Mouse (Mus musculus) thymus, adult 2 months (tissue): Measurements from ENCODE around the gene Lamb3. TPM values are rescaled to one million over a fixed set of nuclear protein-coding genes. Genes with fewer than 3 reads are reported as not detected.
A peak's percentile ranks its signal among the peaks of the same experiment; 100 is the strongest.

Source experiments
- DNase-seq: peaks from one replicate; pipeline ENCODE4 v3.0.0; 2021
- H3K27ac ChIP-seq: fragments of 200-500 bp; 2 replicates; pipeline ENCODE4 v1.5.1; 2012; ENCODE audit warnings: low read length, control low read depth; ENCODE audit not compliant: control insufficient read depth, insufficient read depth
- H3K27me3 ChIP-seq: fragments of 200-500 bp; 2 replicates; pipeline ENCODE4 v1.6.1; 2012; ENCODE audit warnings: mild to moderate bottlenecking, low read length, moderate library complexity, mixed read lengths; ENCODE audit not compliant: control insufficient read depth, insufficient read depth
- H3K36me3 ChIP-seq: fragments of 200-500 bp; 2 replicates; pipeline ENCODE4 v1.6.1; 2012; ENCODE audit warnings: mild to moderate bottlenecking, low read length, moderate library complexity; ENCODE audit not compliant: control insufficient read depth, insufficient read depth
- H3K4me1 ChIP-seq: fragments of 200-500 bp; replicated peaks from 2 replicates; pipeline ENCODE4 v1.6.1; 2012; ENCODE audit warnings: low read length; ENCODE audit not compliant: control insufficient read depth, insufficient read depth
- H3K4me3 ChIP-seq: fragments of 200-500 bp; 2 replicates; pipeline ENCODE4 v1.5.1; 2012; ENCODE audit warnings: mild to moderate bottlenecking, low read length, control low read depth, moderate library complexity; ENCODE audit not compliant: control insufficient read depth, insufficient read depth
- CTCF ChIP-seq: fragments of 200-500 bp; IDR thresholded peaks from 2 replicates; pipeline ENCODE4 v1.5.1; 2012; ENCODE audit warnings: mild to moderate bottlenecking, control low read depth, low read length, moderate library complexity, borderline replicate concordance; ENCODE audit not compliant: control insufficient read depth, poor library complexity, insufficient read depth; ENCODE audit errors: extremely low read depth
- POLR2A ChIP-seq: fragments of 200-500 bp; IDR thresholded peaks from 2 replicates; pipeline ENCODE4 v1.6.1; 2012; ENCODE audit warnings: mild to moderate bottlenecking, low read length, control low read depth, moderate library complexity; ENCODE audit not compliant: control insufficient read depth, poor library complexity, insufficient read depth; ENCODE audit errors: extremely low read depth
- WGBS: fragments of 180-500 bp; shearing (Covaris S2); methylation state at CpG from one replicate; pipeline ENCODE4 v1.1.7; 2018; 5-methylcytosine and 5-hydroxymethylcytosine counted together
- polyA plus RNA-seq: library from polyadenylated mRNA; depleted of rRNA; stranded (reverse); fragments of >200 nt; gene quantifications from 2 replicates; pipeline ENCODE4 v1.2.3, GENCODE M21; 2012

Lamb3 gene
- polyA plus RNA-seq, 1 experiment: 27.8 TPM

DNA sequence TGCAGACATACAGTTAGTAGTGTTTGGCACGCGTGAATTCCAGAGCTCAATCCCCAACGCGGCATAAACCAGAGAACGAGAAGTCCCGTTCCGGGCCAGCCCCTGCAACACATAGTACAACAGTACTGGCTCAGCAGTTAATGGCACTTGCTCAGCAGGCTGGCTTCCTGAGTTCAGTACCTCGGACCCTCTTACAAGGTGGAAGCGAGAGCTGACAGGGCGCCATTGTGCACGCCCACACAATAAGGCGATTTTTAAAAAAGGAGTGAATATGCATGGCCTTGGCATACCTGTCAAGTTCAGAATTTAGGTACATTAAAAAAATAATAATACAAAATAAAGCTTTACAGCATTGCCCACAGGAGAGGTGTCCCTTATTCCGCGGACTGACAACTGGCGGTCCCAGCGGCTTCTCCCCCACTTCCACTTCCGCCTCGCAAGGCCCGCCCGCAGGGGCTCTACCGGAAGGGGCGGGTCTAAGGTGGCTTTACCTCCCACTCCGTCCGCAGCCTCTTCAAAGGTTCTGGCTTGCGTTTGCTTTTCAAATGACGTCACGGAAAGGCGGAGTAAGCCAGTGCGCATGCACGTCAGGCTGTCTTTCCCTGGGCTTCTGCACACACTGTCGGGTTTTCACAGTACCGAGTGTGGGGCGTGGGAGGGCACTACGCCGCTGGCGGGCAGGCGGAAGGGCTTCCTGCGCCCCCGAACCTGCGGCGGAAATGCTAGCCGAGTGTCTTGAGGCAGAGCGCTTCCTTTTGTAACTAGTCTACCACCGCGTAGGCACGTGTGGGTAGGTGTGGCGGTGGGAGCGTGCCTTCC, 34.3 kb upstream of the Lamb3 start:
- peak overlapping the region; percentile 90 for H3K4me3 ChIP-seq
- WGBS: under 1% methylated on average over 48 of the region's 48 CpGs
- peak; percentile 96 for TF ChIP-seq POLR2A
- TF ChIP-seq CTCF: 0 out of 2 replicates have a peak, but pooled peaks have one; percentile 49
- H3K36me3 ChIP-seq: peaks cover 2% of the 10 kb centered on the region; the same call in 1 of the 2 replicates
- H3K4me1 ChIP-seq: peaks cover 26% of the 10 kb centered on the region
- peak overlapping the region; percentile 88 for H3K27ac ChIP-seq
- peak; percentile 98 for DNase-seq
- H3K27me3 ChIP-seq: no peaks in the 10 kb centered on the region

- peaks cover 22% of the 10 kb centered on the region for H3K4me1 ChIP-seq
- H3K27ac ChIP-seq: peak overlapping the region; percentile 84
- 13% methylated on average over 9 of the region's 9 CpGs for WGBS
- peak overlapping the region; percentile 46 for H3K4me3 ChIP-seq
- no peaks in the 10 kb centered on the region for H3K27me3 ChIP-seq
- TF ChIP-seq CTCF (no peak), POLR2A (no peak)
- H3K36me3 ChIP-seq: peaks cover 7% of the 10 kb centered on the region
- no peak for DNase-seq
These were observed 33.7 kb upstream of the Lamb3 start for GRCm38 (mm10) chr1:193173810-193174129.

DNA sequence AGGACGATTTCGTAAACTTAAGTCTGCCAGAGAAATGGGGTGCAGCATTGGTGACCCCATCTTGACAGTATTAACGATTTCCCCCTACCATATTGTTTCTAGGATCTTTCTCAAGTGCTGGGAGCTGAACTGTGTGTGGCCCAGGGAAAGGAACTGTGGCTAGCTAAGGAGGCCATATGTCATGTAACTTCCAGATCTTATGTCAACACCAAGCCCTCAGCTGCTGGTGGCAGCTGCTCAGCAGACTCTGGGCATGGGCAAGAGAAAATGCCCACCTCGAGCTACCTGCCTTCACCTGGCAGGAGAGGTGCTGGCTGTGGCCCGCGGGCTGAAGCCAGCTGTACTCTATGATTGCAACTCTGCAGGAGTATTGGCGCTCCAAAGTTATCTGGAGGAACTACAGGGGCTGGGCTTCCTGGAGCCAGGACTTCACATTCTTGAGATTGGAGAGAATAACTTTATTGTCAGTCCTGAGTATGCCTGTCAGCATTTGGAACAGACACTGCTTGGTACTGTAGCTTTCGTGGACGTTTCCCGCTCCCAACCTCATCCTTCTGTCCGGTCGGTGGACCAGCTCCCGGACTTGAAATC, 33.3 kb upstream of the Lamb3 start:
- Histone ChIP-seq H3K27me3 (no peaks in the 10 kb centered on the region), H3K27ac (peak overlapping the region; percentile 84), H3K36me3 (peaks cover 11% of the 10 kb centered on the region), H3K4me1 (peaks cover 19% of the 10 kb centered on the region), H3K4me3 (no peak overlapping the region)
- DNase-seq: peak; percentile 16
- 84% methylated on average over 13 of the region's 13 CpGs for WGBS
- TF ChIP-seq POLR2A (no peak), CTCF (no peak)

DNA sequence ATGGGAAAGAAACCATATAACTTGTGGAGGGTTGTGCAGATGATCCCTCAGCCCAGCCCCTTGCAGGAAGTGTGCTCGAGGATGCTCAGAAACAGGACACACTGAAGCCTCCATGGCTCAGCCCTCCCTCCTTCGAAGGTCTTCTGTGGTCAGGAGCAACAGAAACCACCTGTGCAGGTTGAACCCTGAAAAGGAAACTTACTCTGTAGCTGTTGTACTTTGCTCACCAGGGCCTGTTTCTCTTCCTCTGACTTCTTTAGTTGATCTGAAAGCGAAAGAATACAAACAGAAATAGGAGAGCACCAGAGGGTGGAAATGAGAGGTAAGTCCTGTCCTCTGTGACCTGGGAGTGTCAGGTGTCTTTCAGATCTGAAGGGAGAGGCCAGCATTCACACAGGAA, 26.4 kb upstream of the Lamb3 start:
- DNase-seq: no peak
- 18% methylated on average over 3 of the region's 3 CpGs for WGBS
- peak overlapping the region; percentile 86 for H3K27ac ChIP-seq
- H3K4me1 ChIP-seq: peaks cover 10% of the 10 kb centered on the region
- TF ChIP-seq POLR2A (no peak), CTCF (no peak)
- H3K4me3 ChIP-seq: no peak overlapping the region
- no peaks in the 10 kb centered on the region for H3K27me3 ChIP-seq
- peaks cover 75% of the 10 kb centered on the region for H3K36me3 ChIP-seq

DNA sequence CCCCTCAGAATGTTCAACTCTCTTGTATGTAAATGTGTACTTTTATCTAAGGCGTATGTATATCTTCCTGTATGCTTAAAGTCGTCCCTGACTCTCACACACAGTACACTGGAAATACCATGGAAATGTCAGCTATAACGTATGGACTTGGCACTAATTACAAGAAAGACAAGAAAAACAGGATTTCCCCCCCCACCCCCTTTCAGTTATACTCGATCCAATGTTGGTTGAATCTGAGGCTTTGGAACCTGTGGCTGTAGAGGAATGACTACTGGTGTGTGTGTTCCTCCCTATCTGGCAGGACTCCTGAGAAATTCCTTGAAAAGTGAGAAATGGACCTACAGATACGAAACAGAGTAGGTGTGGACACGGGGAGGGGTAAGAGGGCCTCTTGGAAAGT, 19.2 kb upstream of the Lamb3 start:
- no peak overlapping the region; the same call in 1 of the 2 replicates for H3K27ac ChIP-seq
- TF ChIP-seq POLR2A (no peak), CTCF (no peak)

DNA sequence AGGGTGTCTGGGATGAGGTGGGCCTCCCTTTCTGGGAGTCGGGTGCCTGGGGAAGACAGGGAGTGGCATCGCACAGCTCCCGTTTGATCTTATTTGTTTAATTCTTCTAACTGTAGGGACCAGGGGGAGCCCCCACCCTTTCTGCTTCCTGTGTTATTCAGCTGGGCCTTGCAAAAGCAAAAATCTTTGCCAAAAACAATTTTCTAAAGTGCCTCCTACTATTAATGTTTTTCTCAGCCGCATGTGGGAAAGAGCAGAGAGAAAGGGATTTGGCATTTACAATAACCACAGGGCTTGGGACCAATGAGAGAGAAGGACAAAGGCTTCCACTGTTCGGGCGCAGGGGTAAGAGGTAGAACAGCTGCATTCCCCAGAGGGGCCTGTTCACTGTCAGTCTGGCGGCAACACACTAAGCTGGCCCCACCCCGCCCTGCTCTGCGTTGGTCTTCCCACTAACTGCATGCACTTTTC, 18.3 kb upstream of the Lamb3 start:
- 43% methylated on average over 9 of the region's 9 CpGs for whole genome bisulfite sequencing
- H3K4me3 ChIP-seq: no peak overlapping the region
- H3K36me3 ChIP-seq: peaks cover 96% of the 10 kb centered on the region
- peaks cover 34% of the 10 kb centered on the region for H3K4me1 ChIP-seq
- H3K27ac ChIP-seq: peak overlapping the region; percentile 91
- no peaks in the 10 kb centered on the region for H3K27me3 ChIP-seq
- TF ChIP-seq CTCF (no peak), POLR2A (no peak)
- peak; percentile 63 for DNase-seq

More for the DNA sequence above, 19.2 kb upstream of the Lamb3 start:
- 93% methylated on average over 6 of the region's 6 CpGs for WGBS
- peaks cover 34% of the 10 kb centered on the region for H3K4me1 ChIP-seq
- H3K36me3 ChIP-seq: peaks cover 96% of the 10 kb centered on the region
- no peak for DNase-seq
- H3K27me3 ChIP-seq: no peaks in the 10 kb centered on the region
- H3K4me3 ChIP-seq: no peak overlapping the region

GRCm38 (mm10) chr1:193189771-193190170, 17.7 kb upstream of the Lamb3 start:
- WGBS: 64% methylated on average over 3 of the region's 3 CpGs
- H3K4me3 ChIP-seq: no peak overlapping the region
- H3K27ac ChIP-seq: peak overlapping the region; percentile 91
- no peak for TF ChIP-seq CTCF
- no peak for TF ChIP-seq POLR2A
- no peak for DNase-seq
- H3K4me1 ChIP-seq: peaks cover 34% of the 10 kb centered on the region
- H3K27me3 ChIP-seq: no peaks in the 10 kb centered on the region
- H3K36me3 ChIP-seq: peaks cover 96% of the 10 kb centered on the region
